Comparison of ENCODE assay signal across 4 mouse cellular contexts in the genomic region with DNA sequence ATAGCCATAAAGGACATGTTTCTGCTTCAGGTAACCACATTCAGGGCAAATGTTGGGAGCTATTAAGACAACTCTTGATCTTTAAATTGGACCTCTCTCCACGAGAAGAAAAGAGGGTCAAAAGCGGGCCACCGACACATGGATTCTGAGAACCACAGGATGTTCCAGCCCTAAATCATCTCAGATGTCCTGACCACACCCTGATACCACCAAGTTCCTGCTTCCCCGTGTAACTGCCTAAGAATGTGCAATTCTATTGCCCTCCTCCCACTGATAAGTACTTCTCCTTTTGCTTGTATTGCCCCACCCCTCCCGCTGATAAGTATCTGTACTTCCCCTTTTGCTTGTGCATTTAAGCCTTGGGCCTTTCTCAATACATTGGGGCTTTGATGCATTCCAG. TPM values are rescaled to one million over a fixed set of nuclear protein-coding genes. Genes with fewer than 3 reads are reported as not detected.
A peak's percentile ranks its signal among the peaks of the same experiment; 100 is the strongest.
DNase-seq lines count a peak whose midpoint lies in the region; TF ChIP-seq lines count a peak whose summit lies in the region.
"Not testable (repeated sequence)": the region's sequence is repeated elsewhere in the genome, so short reads cannot be mapped to it uniquely, and the experiment has no call there.

No protein-coding gene starts in this region.

- not testable (repeated sequence) for TF ChIP-seq POLR2A in MEL (IDR thresholded peaks at IDR 0.05; ENCODE audit: control insufficient read depth in 1 of 2, insufficient read depth in 1 of 2, low read depth in 1 of 2, low read length in 2 of 2, poor library complexity in 1 of 2)

- not testable (repeated sequence) for H3K27me3 ChIP-seq in MEL (ENCODE audit: control insufficient read depth in 1 of 2, insufficient read depth in 2 of 2, low read length in 2 of 2)

- not testable (repeated sequence) for H3K9ac ChIP-seq in MEL (ENCODE audit: control insufficient read depth, low read depth, low read length, poor library complexity, severe bottlenecking)

- H3K4me1 ChIP-seq in MEL (ENCODE audit: control insufficient read depth in 1 of 2, insufficient read depth in 2 of 2, low read length in 2 of 2), result peaks cover 10% of the 10 kb centered on the region in 2 experiments

- not testable (repeated sequence) for H3K9me3 ChIP-seq in MEL (replicated peaks; ENCODE audit: insufficient read depth, low read length)

- H3K36me3 ChIP-seq in MEL (ENCODE audit: control insufficient read depth in 1 of 2, insufficient read depth in 2 of 2, low read length in 2 of 2), result not testable (repeated sequence)

- H3K27ac ChIP-seq in MEL (ENCODE audit: control insufficient read depth, low read depth, low read length), result peak overlapping the region; percentile 97

- peak; percentile 51 to 70 for TF ChIP-seq EP300 in MEL (IDR thresholded peaks at IDR 0.05; ENCODE audit: low read depth in 1 of 2, low read length in 2 of 2)

- H3K4me3 ChIP-seq in MEL (ENCODE audit: control insufficient read depth in 1 of 2, insufficient read depth in 1 of 2, low read depth in 2 of 2, low read length in 2 of 2), result not testable (repeated sequence)

- not testable (repeated sequence) for H3K79me2 ChIP-seq in MEL (ENCODE audit: control insufficient read depth, insufficient read depth, low read length, poor library complexity)

- not testable (repeated sequence) for TF ChIP-seq CTCF in MEL (IDR thresholded peaks at IDR 0.05 in 2 of 3, conservative IDR thresholded peaks at IDR 0.05 in 1 of 3; ENCODE audit: control insufficient read depth in 1 of 3, insufficient read depth in 1 of 3, low read depth in 2 of 3, low read length in 3 of 3, poor library complexity in 1 of 3, severe bottlenecking in 1 of 3)

- TF ChIP-seq RAD21 in MEL (IDR thresholded peaks at IDR 0.05; ENCODE audit: low read depth, low read length), result not testable (repeated sequence)

- DNase-seq in 416B (ENCODE audit: low read depth) (peak; percentile 39), MEL (ENCODE audit: low read depth, low spot score) (peak; percentile 71), MEL-GATA-1-ER (ENCODE audit: extremely low read depth, low read depth) (peak; percentile 75)
- DNase-seq in heart, adult 11 months, result peak; percentile 53

TF ChIP-seq in MEL, 35 proteins besides CTCF, POLR2A, EP300 and RAD21:
- TF ChIP-seq TCF12 (IDR thresholded peaks at IDR 0.05; ENCODE audit: low read depth, low read length), result 0 out of 2 replicates have a peak, but pooled peaks have one; percentile 9
- peak; percentile 79 for TF ChIP-seq GATA1 (IDR thresholded peaks at IDR 0.05; ENCODE audit: low read depth, low read length)
- TF ChIP-seq TBP (IDR thresholded peaks at IDR 0.05; ENCODE audit: low read depth, low read length), result 0 out of 2 replicates have a peak, but pooled peaks have one; percentile 13

RNA-seq across cellular contexts. Expression of gene Ank2, which starts 18.8 kb away (rescaled TPM):
- total RNA-seq in MEL (2012; rRNA removed), result 4.0 and 4.5 TPM in 2 replicates
- polyA plus RNA-seq in MEL (2012; ENCODE audit: insufficient read depth in 1 of 2, insufficient read length in 2 of 2, low read depth in 1 of 2, low replicate concordance in 2 of 2, missing spikeins in 1 of 2), result 1 to 10 TPM in 1 of 2 experiments, not detected in 1; 2.7 TPM
